Mouse (Mus musculus) stomach, postnatal 0 days (tissue): Measurements from ENCODE around the gene Npas2.

ENCODE experiments used
- CTCF ChIP-seq: IDR thresholded peaks from 2 replicates; pipeline ENCODE4 v1.5.1; 2016; ENCODE audit warnings: antibody characterized with exemption, low read depth, mild to moderate bottlenecking, moderate library complexity
- EP300 ChIP-seq: optimal IDR thresholded peaks from 2 replicates; pipeline ENCODE3; 2016; ENCODE audit warnings: antibody characterized with exemption

- TF ChIP-seq EP300 (no peak), CTCF (no peak)
Observed at GRCm38 (mm10) chr1:39378540-39378939, 185.0 kb downstream of the Npas2 start.
